Mouse (Mus musculus): ENCODE results near the gene Pde10a. TPM values are rescaled to one million over a fixed set of nuclear protein-coding genes. Genes with fewer than 3 reads are reported as not detected.

Pde10a gene
- polyA plus RNA-seq, 1 experiment from 2014 or later = 6.2 TPM

GRCm38 (mm10) chr17:8554219-8554618 is 29.0 kb downstream of the Pde10a start:
- 87% methylated on average over 6 of the region's 6 CpGs for WGBS
- no peak overlapping the region for H3K9ac ChIP-seq
- no peaks in the 10 kb centered on the region for H3K4me1 ChIP-seq
- no peaks in the 10 kb centered on the region for H3K36me3 ChIP-seq
- 0 out of 2 replicates have a peak, but pooled peaks cover 4% of the 10 kb centered on the region for H3K27me3 ChIP-seq
- ATAC-seq (ENCODE audit: insufficient number of reproducible peaks, insufficient read depth, low FRiP score, low TSS enrichment, low read depth) = no peak
- H3K27ac ChIP-seq = no peak overlapping the region
- H3K4me2 ChIP-seq = no peak overlapping the region
- H3K9me3 ChIP-seq = no peaks in the 10 kb centered on the region
- H3K4me3 ChIP-seq = no peak overlapping the region

DNA sequence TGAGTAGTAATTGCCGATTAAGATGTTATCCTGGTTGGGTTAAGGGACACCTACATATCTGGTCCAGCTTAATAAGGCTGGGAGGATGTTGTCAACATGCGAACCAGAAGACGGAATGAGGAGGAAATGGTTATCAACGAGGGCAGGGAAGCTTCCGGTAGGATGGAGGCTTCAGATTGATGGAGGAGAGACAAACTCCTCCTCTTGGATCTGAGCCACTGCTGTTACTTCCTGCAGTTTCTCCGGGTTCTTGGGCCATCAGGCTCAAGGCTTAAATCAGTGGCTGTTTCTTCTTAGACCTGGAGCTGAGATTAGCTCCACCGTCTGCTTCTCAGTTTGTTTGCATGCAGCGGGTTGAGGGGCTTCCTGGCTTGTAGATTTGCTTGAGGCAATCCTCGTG is 30.6 kb downstream of the Pde10a start:
- no peak overlapping the region for H3K4me3 ChIP-seq
- no peaks in the 10 kb centered on the region for H3K36me3 ChIP-seq
- H3K9ac ChIP-seq = no peak overlapping the region
- 79% methylated on average over 9 of the region's 9 CpGs for WGBS
- no peak for ATAC-seq (ENCODE audit: insufficient number of reproducible peaks, insufficient read depth, low FRiP score, low TSS enrichment, low read depth)
- no peak overlapping the region for H3K4me2 ChIP-seq
- 0 out of 2 replicates have a peak, but pooled peaks cover 4% of the 10 kb centered on the region for H3K27me3 ChIP-seq
- no peak overlapping the region for H3K27ac ChIP-seq
- H3K4me1 ChIP-seq = no peaks in the 10 kb centered on the region
- H3K9me3 ChIP-seq = no peaks in the 10 kb centered on the region

- no peak overlapping the region for H3K4me2 ChIP-seq
- H3K4me1 ChIP-seq = no peaks in the 10 kb centered on the region
- no peak overlapping the region for H3K4me3 ChIP-seq
- no peak overlapping the region for H3K27ac ChIP-seq
- WGBS = 86% methylated on average over 6 of the region's 6 CpGs
- 0 out of 2 replicates have a peak, but pooled peaks cover 4% of the 10 kb centered on the region for H3K27me3 ChIP-seq
- no peak for ATAC-seq (ENCODE audit: insufficient number of reproducible peaks, insufficient read depth, low FRiP score, low TSS enrichment, low read depth)
- H3K36me3 ChIP-seq = no peaks in the 10 kb centered on the region
- no peak overlapping the region for H3K9ac ChIP-seq
- H3K9me3 ChIP-seq = no peaks in the 10 kb centered on the region
Measured at GRCm38 (mm10) chr17:8556223-8556622, 31.1 kb downstream of the Pde10a start.

DNA sequence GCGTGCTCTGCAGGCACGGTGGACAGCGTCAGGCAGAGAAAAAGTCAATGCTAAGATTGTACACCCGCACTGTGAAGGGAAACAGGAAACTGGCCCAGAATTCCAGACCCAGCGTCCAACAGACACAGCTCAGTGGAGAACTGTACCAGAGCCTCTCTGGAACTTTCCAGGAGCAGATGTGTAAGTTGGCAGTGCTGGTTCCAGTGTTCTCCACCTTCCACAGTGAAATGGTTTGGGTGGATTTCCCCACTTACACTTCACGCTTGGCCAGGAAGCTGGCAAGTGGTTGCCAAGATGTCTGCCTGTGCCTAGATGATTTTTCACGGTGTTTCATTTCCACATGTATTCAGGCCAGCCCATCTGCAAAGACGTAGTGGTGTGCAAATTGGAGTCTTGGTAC is 32.8 kb downstream of the Pde10a start:
- H3K27ac ChIP-seq = no peak overlapping the region

GRCm38 (mm10) chr17:8562101-8562885 is 37.1 kb downstream of the Pde10a start:
- Histone ChIP-seq H3K4me3 (no peak overlapping the region), H3K9ac (no peak overlapping the region), H3K27me3 (no peaks in the 10 kb centered on the region), H3K9me3 (no peaks in the 10 kb centered on the region), H3K36me3 (no peaks in the 10 kb centered on the region), H3K4me2 (no peak overlapping the region), H3K4me1 (no peaks in the 10 kb centered on the region), H3K27ac (no peak overlapping the region)
- ATAC-seq (ENCODE audit: insufficient number of reproducible peaks, insufficient read depth, low FRiP score, low TSS enrichment, low read depth) = no peak
- 77% methylated on average over 14 of the region's 14 CpGs for WGBS

More for the DNA sequence above, 32.8 kb downstream of the Pde10a start:
- WGBS = 75% methylated on average over 8 of the region's 8 CpGs
- H3K9ac ChIP-seq = no peak overlapping the region
- H3K4me1 ChIP-seq = no peaks in the 10 kb centered on the region
- H3K4me2 ChIP-seq = no peak overlapping the region
- ATAC-seq (ENCODE audit: insufficient number of reproducible peaks, insufficient read depth, low FRiP score, low TSS enrichment, low read depth) = no peak
- H3K36me3 ChIP-seq = no peaks in the 10 kb centered on the region
- H3K27me3 ChIP-seq = no peaks in the 10 kb centered on the region
- no peak overlapping the region for H3K4me3 ChIP-seq
- H3K9me3 ChIP-seq = no peaks in the 10 kb centered on the region

DNA sequence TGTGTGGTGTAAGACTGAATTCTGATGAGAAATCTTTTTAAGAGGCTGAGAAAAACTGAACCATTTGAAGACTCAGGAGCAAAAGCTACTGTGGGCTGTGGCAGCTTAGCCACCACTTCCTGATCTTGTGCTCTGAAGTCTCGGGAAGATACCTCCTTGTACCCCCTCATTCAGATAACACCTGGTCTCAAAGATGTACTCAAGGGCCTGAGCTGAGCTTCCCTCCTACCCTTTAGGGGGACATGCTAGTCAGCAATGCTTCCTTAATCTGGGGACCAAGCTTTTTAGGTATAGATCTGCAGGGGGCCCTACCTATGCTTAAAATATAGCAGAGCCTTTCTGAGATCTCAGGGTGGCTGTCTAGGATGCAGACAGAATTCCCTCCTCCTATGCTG is 37.7 kb downstream of the Pde10a start:
- 67% methylated on average over 1 of the region's 1 CpGs for WGBS
- H3K27ac ChIP-seq = no peak overlapping the region
- no peaks in the 10 kb centered on the region for H3K4me1 ChIP-seq
- ATAC-seq (ENCODE audit: insufficient number of reproducible peaks, insufficient read depth, low FRiP score, low TSS enrichment, low read depth) = no peak
- no peaks in the 10 kb centered on the region for H3K36me3 ChIP-seq
- no peak overlapping the region for H3K9ac ChIP-seq
- H3K4me2 ChIP-seq = no peak overlapping the region
- no peaks in the 10 kb centered on the region for H3K9me3 ChIP-seq
- no peaks in the 10 kb centered on the region for H3K27me3 ChIP-seq
- no peak overlapping the region for H3K4me3 ChIP-seq

DNA sequence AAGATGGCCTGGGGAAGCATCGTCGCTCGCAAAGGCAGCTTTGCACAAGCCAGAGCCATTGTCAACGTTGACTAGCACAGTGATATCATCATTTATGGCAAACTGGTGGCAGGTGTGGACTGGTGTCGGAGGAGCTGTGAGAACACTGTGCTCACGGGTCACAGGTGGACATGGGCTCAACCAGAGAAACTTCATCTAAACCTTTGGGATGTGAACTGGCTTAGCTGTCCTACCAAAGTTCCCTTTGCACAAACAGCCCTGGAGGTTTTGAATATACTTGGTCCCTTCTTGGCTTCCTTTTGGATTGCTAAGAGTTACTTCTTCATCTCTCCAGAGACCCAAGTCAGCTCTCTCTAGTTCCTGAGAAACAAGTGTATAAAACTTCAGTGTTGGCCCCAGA is 41.7 kb downstream of the Pde10a start, which contains the start of gene Gm17087:
Gm17087 (minus strand) TSS at position 101 of the 400 bp plus-strand sequence.
- WGBS = 92% methylated on average over 6 of the region's 6 CpGs
- ATAC-seq (ENCODE audit: insufficient number of reproducible peaks, insufficient read depth, low FRiP score, low TSS enrichment, low read depth) = no peak
- H3K36me3 ChIP-seq = no peaks in the 10 kb centered on the region

GRCm38 (mm10) chr17:8573542-8574260 is 48.5 kb downstream of the Pde10a start:
- H3K9ac ChIP-seq = no peak overlapping the region
- no peak overlapping the region for H3K27ac ChIP-seq
- no peak overlapping the region for H3K4me2 ChIP-seq
- H3K4me3 ChIP-seq = no peak overlapping the region
- WGBS = 77% methylated on average over 8 of the region's 8 CpGs
- H3K27me3 ChIP-seq = no peaks in the 10 kb centered on the region
- ATAC-seq (ENCODE audit: insufficient number of reproducible peaks, insufficient read depth, low FRiP score, low TSS enrichment, low read depth) = no peak
- no peaks in the 10 kb centered on the region for H3K36me3 ChIP-seq
- H3K9me3 ChIP-seq = no peaks in the 10 kb centered on the region
- H3K4me1 ChIP-seq = no peaks in the 10 kb centered on the region

More for the DNA sequence above, 41.7 kb downstream of the Pde10a start, which contains the start of gene Gm17087:
- H3K9ac ChIP-seq = no peak within 1 kb of the TSS
- H3K4me1 ChIP-seq = no peaks in the 10 kb centered on the region
- H3K9me3 ChIP-seq = no peaks in the 10 kb centered on the region
- H3K4me3 ChIP-seq = no peak within 1 kb of the TSS
- no peak within 1 kb of the TSS for H3K4me2 ChIP-seq
- no peaks in the 10 kb centered on the region for H3K27me3 ChIP-seq
- no peak within 1 kb of the TSS for H3K27ac ChIP-seq

GRCm38 (mm10) chr17:8580360-8580759 is 55.2 kb downstream of the Pde10a start:
- no peak overlapping the region for H3K9ac ChIP-seq
- no peak overlapping the region for H3K4me2 ChIP-seq
- WGBS = 62% methylated on average over 3 of the region's 3 CpGs
- no peaks in the 10 kb centered on the region for H3K9me3 ChIP-seq
- H3K27me3 ChIP-seq = no peaks in the 10 kb centered on the region
- ATAC-seq (ENCODE audit: insufficient number of reproducible peaks, insufficient read depth, low FRiP score, low TSS enrichment, low read depth) = no peak
- no peak overlapping the region for H3K27ac ChIP-seq
- H3K4me3 ChIP-seq = no peak overlapping the region
- H3K36me3 ChIP-seq = no peaks in the 10 kb centered on the region
- H3K4me1 ChIP-seq = no peaks in the 10 kb centered on the region

- H3K27ac ChIP-seq = no peak overlapping the region
- H3K9ac ChIP-seq = no peak overlapping the region
- no peak overlapping the region for H3K4me3 ChIP-seq
- H3K27me3 ChIP-seq = no peaks in the 10 kb centered on the region
- H3K4me2 ChIP-seq = no peak overlapping the region
- H3K36me3 ChIP-seq = no peaks in the 10 kb centered on the region
- H3K9me3 ChIP-seq = no peaks in the 10 kb centered on the region
- ATAC-seq (ENCODE audit: insufficient number of reproducible peaks, insufficient read depth, low FRiP score, low TSS enrichment, low read depth) = no peak
- WGBS = 82% methylated on average over 8 of the region's 8 CpGs
- no peaks in the 10 kb centered on the region for H3K4me1 ChIP-seq
Measured at GRCm38 (mm10) chr17:8581579-8581978, 56.4 kb downstream of the Pde10a start.

GRCm38 (mm10) chr17:8592427-8593277 is 67.5 kb downstream of the Pde10a start:
- Histone ChIP-seq H3K27me3 (peaks cover 19% of the 10 kb centered on the region), H3K9me3 (no peaks in the 10 kb centered on the region), H3K27ac (no peak overlapping the region), H3K9ac (peak overlapping the region; percentile 38; the same call in 1 of the 2 replicates), H3K36me3 (no peaks in the 10 kb centered on the region), H3K4me3 (peak overlapping the region; percentile 14; the same call in 1 of the 2 replicates), H3K4me1 (peaks cover 5% of the 10 kb centered on the region), H3K4me2 (peak overlapping the region; percentile 52)
- WGBS = 16% methylated on average over 22 of the region's 22 CpGs
- ATAC-seq (ENCODE audit: insufficient number of reproducible peaks, insufficient read depth, low FRiP score, low TSS enrichment, low read depth) = no peak

All from embryonic facial prominence, embryonic 13.5 days (tissue).